Mouse (Mus musculus) limb, embryonic 14.5 days (tissue): ENCODE measurements at regions not wholly inside any gene's neighbourhood (a gene's known extent, or its start where the extent isn't known, plus 50 kb on each side); places are given as distances from the start of the nearest gene placed in this dataset.

Experiments used
- ATAC-seq: fragments of 200-750 bp; cut with Nextera tagmentation; 2 replicates; pipeline ENCODE4 v1.8.0; 2017; ENCODE audit warnings: low read depth, moderate number of reproducible peaks, moderate TSS enrichment; ENCODE audit not compliant: low FRiP score
- DNase-seq: peaks from one replicate; pipeline ENCODE4 v3.0.0-alpha.2; 2015; ENCODE audit warnings: low spot score
- H3K27ac ChIP-seq: fragments of 300-500 bp; sonication (generic); replicated peaks from 2 replicates; pipeline ENCODE4 v1.5.1; 2014; ENCODE audit warnings: low read depth, mild to moderate bottlenecking, low read length, moderate library complexity, mixed read lengths
- H3K27me3 ChIP-seq: fragments of 300-500 bp; sonication (generic); 2 replicates; pipeline ENCODE4 v1.6.1; 2014; ENCODE audit warnings: low read length, mixed read lengths; ENCODE audit not compliant: control insufficient read depth, insufficient read depth
- H3K36me3 ChIP-seq: fragments of 300-500 bp; sonication (generic); 2 replicates; pipeline ENCODE4 v1.6.1; 2014; ENCODE audit warnings: mild to moderate bottlenecking, low read length, moderate library complexity, mixed read lengths; ENCODE audit not compliant: control insufficient read depth, insufficient read depth
- H3K4me1 ChIP-seq: fragments of 300-500 bp; sonication (generic); 2 replicates; pipeline ENCODE4 v1.6.1; 2014; ENCODE audit warnings: antibody characterized with exemption, low read length, mixed read lengths; ENCODE audit not compliant: control insufficient read depth, insufficient read depth
- H3K4me2 ChIP-seq: fragments of 300-500 bp; sonication (generic); replicated peaks from 2 replicates; pipeline ENCODE4 v1.6.1; 2014; ENCODE audit warnings: low read depth, mild to moderate bottlenecking, low read length, moderate library complexity; ENCODE audit not compliant: severe bottlenecking
- H3K4me3 ChIP-seq: fragments of 300-500 bp; sonication (generic); replicated peaks from 2 replicates; pipeline ENCODE4 v1.5.1; 2014; ENCODE audit warnings: low read length
- H3K9ac ChIP-seq: fragments of 300-500 bp; sonication (generic); 2 replicates; pipeline ENCODE4 v1.6.1; 2014; ENCODE audit warnings: mild to moderate bottlenecking, low read depth, low read length, moderate library complexity; ENCODE audit not compliant: severe bottlenecking
- H3K9me3 ChIP-seq: fragments of 300-500 bp; sonication (generic); 2 replicates; pipeline ENCODE4 v1.6.1; 2016; ENCODE audit warnings: low read length; ENCODE audit not compliant: control insufficient read depth
- POLR2A ChIP-seq: fragments of 200-500 bp; IDR thresholded peaks from 2 replicates; pipeline ENCODE4 v1.8.0; 2012; ENCODE audit warnings: inconsistent platforms, mild to moderate bottlenecking, moderate library complexity, borderline replicate concordance; ENCODE audit not compliant: insufficient read depth, insufficient read length; ENCODE audit errors: extremely low read depth
- WGBS: fragments of 180-500 bp; shearing (Covaris S2); extraction: QIAGEN DNeasy Blood & Tissue Kit; methylation state at CpG from one replicate; pipeline ENCODE4 v1.1.7; 2014; 5-methylcytosine and 5-hydroxymethylcytosine counted together

- no peak for DNase-seq
- 53% methylated on average over 4 of the region's 4 CpGs for WGBS
- ATAC-seq = no peak
Observed at GRCm38 (mm10) chr13:43936504-43936903, 151.9 kb downstream of the Cd83 start.

GRCm38 (mm10) chr13:43938611-43939010 lies 154.0 kb downstream of the Cd83 start:
- 72% methylated on average over 7 of the region's 7 CpGs for WGBS
- no peak overlapping the region for H3K9ac ChIP-seq
- H3K9me3 ChIP-seq = no peaks in the 10 kb centered on the region
- H3K4me3 ChIP-seq = no peak overlapping the region
- TF ChIP-seq POLR2A = no peak
- H3K36me3 ChIP-seq = no peaks in the 10 kb centered on the region
- H3K27ac ChIP-seq = no peak overlapping the region
- ATAC-seq (no peak), DNase-seq (no peak)
- no peaks in the 10 kb centered on the region for H3K27me3 ChIP-seq
- H3K4me2 ChIP-seq = no peak overlapping the region
- H3K4me1 ChIP-seq = peaks cover 17% of the 10 kb centered on the region

More at GRCm38 (mm10) chr13:43936504-43936903, 151.9 kb downstream of the Cd83 start:
- no peak overlapping the region for H3K27ac ChIP-seq
- no peaks in the 10 kb centered on the region for H3K36me3 ChIP-seq
- H3K9ac ChIP-seq = no peak overlapping the region
- no peaks in the 10 kb centered on the region for H3K27me3 ChIP-seq
- H3K4me2 ChIP-seq = no peak overlapping the region
- H3K4me3 ChIP-seq = no peak overlapping the region
- peaks cover 18% of the 10 kb centered on the region; the same call in 1 of the 2 replicates for H3K4me1 ChIP-seq
- no peak for TF ChIP-seq POLR2A
- H3K9me3 ChIP-seq = no peaks in the 10 kb centered on the region

- 35% methylated on average over 4 of the region's 4 CpGs for WGBS
- Histone ChIP-seq H3K4me3 (no peak overlapping the region), H3K27ac (no peak overlapping the region), H3K27me3 (no peaks in the 10 kb centered on the region), H3K9me3 (no peaks in the 10 kb centered on the region), H3K4me1 (peaks cover 23% of the 10 kb centered on the region), H3K36me3 (no peaks in the 10 kb centered on the region), H3K4me2 (no peak overlapping the region), H3K9ac (no peak overlapping the region)
- DNase-seq (no peak), ATAC-seq (no peak)
- no peak for TF ChIP-seq POLR2A
Observed at GRCm38 (mm10) chr13:43939375-43939774, 154.8 kb downstream of the Cd83 start.

GRCm38 (mm10) chr13:43941731-43942130 lies 157.2 kb downstream of the Cd83 start:
- Histone ChIP-seq H3K36me3 (no peaks in the 10 kb centered on the region), H3K9me3 (no peaks in the 10 kb centered on the region), H3K27me3 (no peaks in the 10 kb centered on the region), H3K9ac (no peak overlapping the region), H3K4me2 (no peak overlapping the region), H3K4me1 (peaks cover 25% of the 10 kb centered on the region), H3K27ac (no peak overlapping the region), H3K4me3 (no peak overlapping the region)
- 41% methylated on average over 8 of the region's 8 CpGs for WGBS
- no peak for DNase-seq
- ATAC-seq = no peak
- no peak for TF ChIP-seq POLR2A

- Histone ChIP-seq H3K36me3 (no peaks in the 10 kb centered on the region), H3K9me3 (no peaks in the 10 kb centered on the region), H3K4me1 (peaks cover 8% of the 10 kb centered on the region), H3K27ac (no peak overlapping the region), H3K4me3 (no peak overlapping the region), H3K27me3 (no peaks in the 10 kb centered on the region), H3K4me2 (no peak overlapping the region), H3K9ac (no peak overlapping the region)
- TF ChIP-seq POLR2A = no peak
- no peak for ATAC-seq
- WGBS = 86% methylated on average over 3 of the region's 3 CpGs
- no peak for DNase-seq
Observed at GRCm38 (mm10) chr13:43948606-43949005, 164.0 kb downstream of the Cd83 start.
